Mouse (Mus musculus): ENCODE results near the gene Gapt. TPM values are rescaled to one million over a fixed set of nuclear protein-coding genes. Genes with fewer than 3 reads are reported as not detected.
"Not testable (repeated sequence)": the region's sequence is repeated elsewhere in the genome, so short reads cannot be mapped to it uniquely, and the experiment has no call there.

Gapt gene
- polyA plus RNA-seq, 1 experiment from 2014 or later = not detected

DNA sequence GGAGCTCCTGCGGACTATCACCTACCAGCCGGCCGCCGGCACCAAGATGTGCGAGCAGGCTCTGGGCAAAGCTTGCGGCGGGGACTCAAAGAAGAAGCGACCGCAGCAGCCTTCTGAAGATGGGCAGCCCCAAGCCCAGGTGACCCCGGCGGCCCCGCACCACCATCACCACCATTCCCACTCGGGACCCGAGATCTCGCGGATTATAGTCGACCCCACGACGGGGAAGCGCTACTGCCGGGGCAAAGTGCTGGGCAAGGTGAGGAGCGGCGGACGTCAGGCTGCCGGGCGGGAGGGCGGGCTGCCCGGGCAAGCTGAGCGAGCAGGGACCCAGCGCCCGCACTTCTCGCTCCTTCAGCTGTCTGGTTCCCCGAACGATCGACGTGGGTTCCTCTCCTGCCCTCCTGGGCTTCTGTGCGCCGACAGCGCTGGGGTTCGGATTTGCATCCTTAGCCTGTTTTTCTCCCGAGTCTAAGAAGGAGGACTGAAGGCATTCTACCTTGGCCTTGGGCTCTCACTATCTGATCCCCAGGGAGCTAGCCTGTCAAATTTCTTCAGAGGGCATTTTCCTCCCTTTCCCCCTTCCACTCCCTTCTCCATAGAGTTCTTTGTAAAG lies 38.3 kb upstream of the Gapt start:
- WGBS = under 1% methylated on average over 38 of the region's 41 CpGs
- H3K4me3 ChIP-seq (ENCODE audit: low read depth, low read length) = peak overlapping the region; percentile 79
- H3K4me1 ChIP-seq (ENCODE audit: control insufficient read depth, insufficient read depth, low read length) = 0 out of 2 replicates have a peak, but pooled peaks cover 6% of the 10 kb centered on the region
- no peaks in the 10 kb centered on the region for H3K9me3 ChIP-seq (ENCODE audit: control insufficient read depth, low read length)
- H3K27ac ChIP-seq (ENCODE audit: low read depth, low read length) = peak overlapping the region; percentile 86
- peak overlapping the region; percentile 96 for H3K4me2 ChIP-seq (ENCODE audit: low read depth, low read length)
- peak overlapping the region; percentile 90 for H3K9ac ChIP-seq (replicated peaks; ENCODE audit: low read depth, low read length)
- peak; percentile 36 for ATAC-seq (ENCODE audit: low read depth)
- peaks cover 22% of the 10 kb centered on the region; the same call in 1 of the 2 replicates for H3K36me3 ChIP-seq (ENCODE audit: control insufficient read depth, insufficient read depth, low read length)
- H3K27me3 ChIP-seq (ENCODE audit: control insufficient read depth, insufficient read depth, low read length) = no peaks in the 10 kb centered on the region

DNA sequence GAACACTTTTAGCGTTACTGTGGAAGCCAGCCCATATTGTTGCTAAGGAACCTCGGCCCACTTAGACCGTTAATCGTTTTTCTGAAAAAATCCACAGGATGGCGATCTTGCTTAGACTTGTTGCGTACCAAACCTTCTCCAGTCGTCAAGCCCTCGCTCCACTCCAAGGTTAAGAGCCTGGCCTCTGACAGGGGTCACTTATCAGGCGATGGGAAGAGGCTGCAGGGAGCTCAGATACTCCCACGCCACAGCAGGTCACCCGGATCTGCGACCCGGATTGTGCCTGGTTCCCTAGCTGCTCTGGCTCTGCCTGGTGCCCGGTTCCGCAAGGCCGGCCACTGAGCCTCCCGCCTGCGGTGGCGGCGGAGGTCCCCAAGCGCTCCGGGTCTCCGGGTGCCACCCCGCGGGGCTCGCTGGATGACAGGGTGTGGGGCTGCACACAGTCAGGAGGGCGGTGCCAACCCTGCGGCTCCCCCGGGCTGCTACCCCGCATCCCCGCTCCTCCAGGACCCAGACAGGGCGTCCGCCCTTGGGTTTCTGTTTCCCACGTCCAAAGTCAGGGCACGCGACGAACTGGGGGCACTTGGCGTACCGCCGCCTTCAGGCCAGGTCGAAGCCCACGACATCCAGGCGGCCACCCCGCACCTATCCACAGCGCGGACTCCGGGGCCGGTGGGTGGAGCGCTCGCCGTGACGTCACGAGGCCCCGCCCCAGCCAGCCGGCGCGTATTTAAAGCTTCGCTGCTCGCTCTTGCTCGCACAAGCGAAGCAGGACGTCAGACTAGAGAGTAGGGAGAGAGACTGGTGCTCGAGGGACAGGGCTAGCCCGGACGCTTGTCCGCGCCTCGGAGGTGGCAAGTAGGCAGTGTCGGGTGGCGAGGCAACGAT lies 37.5 kb upstream of the Gapt start, which contains the start of gene Plk2:
TSS of gene Plk2 (plus strand) at position 756 of the 888 bp plus-strand sequence.
- Histone ChIP-seq H3K9me3 (ENCODE audit: control insufficient read depth, low read length) (no peaks in the 10 kb centered on the region), H3K4me3 (ENCODE audit: low read depth, low read length) (peak within 1 kb of the TSS; percentile 79), H3K27me3 (ENCODE audit: control insufficient read depth, insufficient read depth, low read length) (no peaks in the 10 kb centered on the region), H3K4me1 (ENCODE audit: control insufficient read depth, insufficient read depth, low read length) (0 out of 2 replicates have a peak, but pooled peaks cover 6% of the 10 kb centered on the region), H3K9ac (replicated peaks; ENCODE audit: low read depth, low read length) (peak within 1 kb of the TSS; percentile 90), H3K4me2 (ENCODE audit: low read depth, low read length) (peak within 1 kb of the TSS; percentile 96), H3K27ac (ENCODE audit: low read depth, low read length) (peak within 1 kb of the TSS; percentile 86), H3K36me3 (ENCODE audit: control insufficient read depth, insufficient read depth, low read length) (peaks cover 19% of the 10 kb centered on the region; the same call in 1 of the 2 replicates)
- under 1% methylated on average over 68 of the region's 71 CpGs for WGBS
- ATAC-seq (ENCODE audit: low read depth) = peak; percentile 96

DNA sequence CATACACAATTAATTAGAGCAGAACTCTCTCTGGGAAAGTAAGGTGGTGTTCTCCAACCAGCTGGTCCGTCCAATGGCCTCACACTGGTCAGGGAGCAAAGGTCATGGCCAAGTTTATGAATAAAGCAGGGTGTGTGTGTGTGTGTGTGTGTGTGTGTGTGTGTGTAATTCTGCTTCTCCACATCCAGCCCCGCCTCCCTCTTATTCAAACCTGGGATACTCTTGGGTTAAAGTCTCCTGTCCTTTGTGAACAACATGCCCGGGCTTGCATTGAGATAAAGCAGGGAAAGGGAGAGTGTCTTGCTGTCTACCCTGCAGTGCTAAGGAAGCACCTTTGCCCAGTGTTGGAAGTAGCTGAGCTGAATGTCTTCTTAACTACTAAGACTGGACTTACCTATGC lies 35.6 kb upstream of the Gapt start:
- Histone ChIP-seq H3K4me1 (ENCODE audit: control insufficient read depth, insufficient read depth, low read length) (0 out of 2 replicates have a peak, but pooled peaks cover 4% of the 10 kb centered on the region), H3K27ac (ENCODE audit: low read depth, low read length) (no peak overlapping the region), H3K9me3 (ENCODE audit: control insufficient read depth, low read length) (no peaks in the 10 kb centered on the region), H3K9ac (replicated peaks; ENCODE audit: low read depth, low read length) (no peak overlapping the region), H3K4me2 (ENCODE audit: low read depth, low read length) (no peak overlapping the region), H3K36me3 (ENCODE audit: control insufficient read depth, insufficient read depth, low read length) (peaks cover under 1% of the 10 kb centered on the region; the same call in 1 of the 2 replicates), H3K27me3 (ENCODE audit: control insufficient read depth, insufficient read depth, low read length) (no peaks in the 10 kb centered on the region), H3K4me3 (ENCODE audit: low read depth, low read length) (no peak overlapping the region)
- 59% methylated on average over 3 of the region's 3 CpGs for WGBS
- no peak for ATAC-seq (ENCODE audit: low read depth)

DNA sequence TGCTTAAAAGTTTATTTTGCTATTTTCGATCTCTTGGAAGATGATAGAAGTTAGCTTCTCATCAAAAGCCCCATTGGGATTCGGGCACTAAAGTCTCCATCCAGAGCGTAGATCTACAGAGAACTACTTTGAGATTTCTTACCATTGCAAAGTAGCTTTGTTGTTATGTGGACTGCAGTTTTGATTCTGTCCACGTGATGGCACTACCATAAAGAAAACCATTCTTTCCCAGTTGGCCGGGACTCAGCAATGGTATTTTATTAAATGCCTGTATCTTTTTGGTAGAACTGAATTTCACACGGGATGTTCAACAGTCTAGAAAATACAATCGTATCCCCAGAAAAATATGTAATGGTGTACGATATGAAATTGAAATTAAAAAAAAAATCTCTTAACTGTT lies 35.2 kb upstream of the Gapt start:
- Histone ChIP-seq H3K27ac (ENCODE audit: low read depth, low read length) (no peak overlapping the region), H3K4me3 (ENCODE audit: low read depth, low read length) (no peak overlapping the region), H3K9ac (replicated peaks; ENCODE audit: low read depth, low read length) (no peak overlapping the region), H3K9me3 (ENCODE audit: control insufficient read depth, low read length) (no peaks in the 10 kb centered on the region), H3K27me3 (ENCODE audit: control insufficient read depth, insufficient read depth, low read length) (no peaks in the 10 kb centered on the region), H3K36me3 (ENCODE audit: control insufficient read depth, insufficient read depth, low read length) (no peaks in the 10 kb centered on the region), H3K4me2 (ENCODE audit: low read depth, low read length) (no peak overlapping the region), H3K4me1 (ENCODE audit: control insufficient read depth, insufficient read depth, low read length) (0 out of 2 replicates have a peak, but pooled peaks cover 3% of the 10 kb centered on the region)
- ATAC-seq (ENCODE audit: low read depth) = no peak
- WGBS = 28% methylated on average over 8 of the region's 8 CpGs

DNA sequence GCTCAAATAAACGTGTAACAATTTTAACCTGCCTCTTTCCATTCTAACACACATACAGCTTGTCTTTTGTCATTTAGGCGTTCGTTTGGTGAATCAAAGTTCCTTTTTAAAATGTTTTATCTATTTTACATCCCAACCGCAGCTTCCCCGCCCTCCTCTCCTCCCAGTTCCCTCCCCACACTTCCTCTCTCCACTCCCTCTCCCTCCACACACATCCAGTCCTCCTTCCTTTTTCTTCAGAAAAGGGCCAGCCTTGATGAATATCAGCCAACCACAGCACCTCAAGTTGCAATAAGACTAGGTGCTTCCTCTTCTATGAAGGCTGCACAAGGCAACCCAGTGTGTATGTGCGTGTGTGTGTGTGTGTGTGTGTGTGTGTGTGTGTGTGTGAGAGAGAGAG lies 27.5 kb upstream of the Gapt start:
- H3K4me1 ChIP-seq (ENCODE audit: control insufficient read depth, insufficient read depth, low read length) = no peaks in the 10 kb centered on the region
- WGBS = 73% methylated on average over 6 of the region's 6 CpGs
- H3K4me3 ChIP-seq (ENCODE audit: low read depth, low read length) = no peak overlapping the region
- H3K27me3 ChIP-seq (ENCODE audit: control insufficient read depth, insufficient read depth, low read length) = no peaks in the 10 kb centered on the region
- no peak overlapping the region for H3K4me2 ChIP-seq (ENCODE audit: low read depth, low read length)
- H3K36me3 ChIP-seq (ENCODE audit: control insufficient read depth, insufficient read depth, low read length) = no peaks in the 10 kb centered on the region
- H3K27ac ChIP-seq (ENCODE audit: low read depth, low read length) = no peak overlapping the region
- H3K9me3 ChIP-seq (ENCODE audit: control insufficient read depth, low read length) = no peaks in the 10 kb centered on the region
- ATAC-seq (ENCODE audit: low read depth) = no peak
- H3K9ac ChIP-seq (replicated peaks; ENCODE audit: low read depth, low read length) = no peak overlapping the region

DNA sequence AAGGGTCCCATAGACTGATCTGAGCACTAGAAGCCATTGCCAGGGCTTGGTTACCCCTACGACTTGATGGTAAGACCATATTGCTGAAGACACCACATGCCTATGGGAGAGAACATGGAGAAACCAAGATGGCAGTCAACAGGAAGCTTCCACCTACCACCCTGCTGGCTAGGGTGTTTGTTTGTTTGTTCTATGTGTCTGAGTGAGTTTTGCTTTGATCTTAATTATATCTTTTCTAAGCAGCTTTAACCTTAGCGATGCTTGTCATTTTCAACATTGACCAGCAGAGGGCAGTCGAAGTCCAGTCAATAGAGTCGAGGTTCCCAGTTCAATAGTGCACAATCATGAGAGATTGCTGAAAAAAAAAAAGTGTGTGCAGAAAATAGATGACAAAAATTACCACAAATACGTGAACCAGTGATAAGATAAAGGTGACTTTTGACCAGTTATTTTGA lies 25.5 kb upstream of the Gapt start:
- Histone ChIP-seq H3K27ac (ENCODE audit: low read depth, low read length) (no peak overlapping the region), H3K27me3 (ENCODE audit: control insufficient read depth, insufficient read depth, low read length) (no peaks in the 10 kb centered on the region), H3K9me3 (ENCODE audit: control insufficient read depth, low read length) (no peaks in the 10 kb centered on the region), H3K4me3 (ENCODE audit: low read depth, low read length) (no peak overlapping the region), H3K4me1 (ENCODE audit: control insufficient read depth, insufficient read depth, low read length) (no peaks in the 10 kb centered on the region), H3K36me3 (ENCODE audit: control insufficient read depth, insufficient read depth, low read length) (no peaks in the 10 kb centered on the region), H3K4me2 (ENCODE audit: low read depth, low read length) (no peak overlapping the region), H3K9ac (replicated peaks; ENCODE audit: low read depth, low read length) (no peak overlapping the region)
- 21% methylated on average over 5 of the region's 5 CpGs for WGBS
- ATAC-seq (ENCODE audit: low read depth) = peak; percentile 31; the same call in 1 of the 2 replicates

DNA sequence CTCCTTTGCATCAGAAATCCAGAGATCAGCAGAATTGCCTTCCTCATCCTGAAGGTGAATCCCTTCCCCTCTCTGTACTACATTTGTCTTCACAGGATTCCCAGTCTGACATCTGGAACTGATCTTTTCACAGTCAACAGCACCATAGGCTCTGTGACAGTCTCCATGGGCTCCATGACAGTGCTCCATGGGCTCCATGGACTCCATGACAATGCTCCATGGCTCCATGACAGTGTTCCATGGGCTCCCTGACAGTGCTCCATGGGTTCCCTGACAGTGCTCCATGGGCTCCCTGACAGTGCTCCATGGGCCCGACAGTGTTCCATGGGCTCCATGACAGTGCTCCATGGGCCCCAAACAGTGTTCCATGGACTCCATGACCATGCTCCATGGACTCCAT lies 12.7 kb upstream of the Gapt start:
- no peak for ATAC-seq (ENCODE audit: low read depth)
- Histone ChIP-seq H3K36me3 (ENCODE audit: control insufficient read depth, insufficient read depth, low read length) (no peaks in the 10 kb centered on the region), H3K27me3 (ENCODE audit: control insufficient read depth, insufficient read depth, low read length) (no peaks in the 10 kb centered on the region), H3K27ac (ENCODE audit: low read depth, low read length) (no peak overlapping the region), H3K9ac (replicated peaks; ENCODE audit: low read depth, low read length) (no peak overlapping the region), H3K4me1 (ENCODE audit: control insufficient read depth, insufficient read depth, low read length) (no peaks in the 10 kb centered on the region), H3K4me3 (ENCODE audit: low read depth, low read length) (no peak overlapping the region), H3K9me3 (ENCODE audit: control insufficient read depth, low read length) (no peaks in the 10 kb centered on the region), H3K4me2 (ENCODE audit: low read depth, low read length) (no peak overlapping the region)
- WGBS = 100% methylated on average over 1 of the region's 1 CpGs

DNA sequence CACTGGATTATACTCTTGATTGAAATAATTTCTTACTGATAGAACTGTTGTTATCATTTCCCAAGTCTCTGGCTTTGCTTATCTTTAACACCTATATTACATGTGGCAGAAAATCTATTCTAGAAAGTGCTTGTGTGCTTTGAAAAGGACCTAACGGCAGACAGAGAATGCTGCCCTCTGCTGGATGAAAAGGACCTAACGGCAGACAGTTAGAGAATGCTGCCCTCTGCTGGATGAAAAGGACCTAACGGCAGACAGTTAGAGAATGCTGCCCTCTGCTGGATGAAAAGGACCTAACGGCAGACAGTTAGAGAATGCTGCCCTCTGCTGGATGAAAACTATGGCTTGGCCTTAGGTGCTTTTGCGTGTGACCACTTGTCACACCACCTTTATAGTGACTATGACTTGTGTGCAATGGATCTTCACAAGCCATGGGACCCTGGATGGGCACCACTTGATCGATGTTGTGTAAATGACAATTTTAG lies 11.6 kb upstream of the Gapt start:
- not testable (repeated sequence) for H3K27ac ChIP-seq (ENCODE audit: low read depth, low read length); H3K27me3 ChIP-seq (ENCODE audit: control insufficient read depth, insufficient read depth, low read length); H3K4me3 ChIP-seq (ENCODE audit: low read depth, low read length); H3K9me3 ChIP-seq (ENCODE audit: control insufficient read depth, low read length); H3K9ac ChIP-seq (replicated peaks; ENCODE audit: low read depth, low read length); H3K4me2 ChIP-seq (ENCODE audit: low read depth, low read length); H3K4me1 ChIP-seq (ENCODE audit: control insufficient read depth, insufficient read depth, low read length); H3K36me3 ChIP-seq (ENCODE audit: control insufficient read depth, insufficient read depth, low read length)
- ATAC-seq (ENCODE audit: low read depth) = peak; percentile 78
- 50% methylated on average over 6 of the region's 6 CpGs for WGBS
